Mouse (Mus musculus) liver, adult 2 months (tissue): ENCODE data around the gene Naaladl2. TPM values are rescaled to one million over a fixed set of nuclear protein-coding genes. Genes with fewer than 3 reads are reported as not detected.

Source experiments
- DNase-seq: peaks from one replicate; pipeline ENCODE4 v3.0.0-alpha.2; 2011; ENCODE audit warnings: low read depth, low spot score; ENCODE audit errors: extremely low read depth
- H3K27ac ChIP-seq: fragments of 200-500 bp; replicated peaks from 2 replicates; pipeline ENCODE4 v1.5.1; 2012; ENCODE audit warnings: low read depth, mild to moderate bottlenecking, control low read depth, inconsistent platforms, low read length; ENCODE audit not compliant: insufficient read depth
- H3K27me3 ChIP-seq: fragments of 200-500 bp; 2 replicates; pipeline ENCODE4 v1.6.1; 2012; ENCODE audit warnings: mild to moderate bottlenecking, moderate library complexity, low read length, inconsistent platforms; ENCODE audit not compliant: control insufficient read depth, insufficient read depth
- H3K36me3 ChIP-seq: fragments of 200-500 bp; 2 replicates; pipeline ENCODE4 v1.6.1; 2012; ENCODE audit warnings: low read length, inconsistent platforms; ENCODE audit not compliant: control insufficient read depth, insufficient read depth
- H3K4me1 ChIP-seq: fragments of 200-500 bp; 2 replicates; pipeline ENCODE4 v1.6.1; 2011; ENCODE audit warnings: low read length; ENCODE audit not compliant: control insufficient read depth, insufficient read depth
- H3K4me3 ChIP-seq: fragments of 200-500 bp; 2 replicates; pipeline ENCODE4 v1.5.1; 2011; ENCODE audit warnings: low read depth, mild to moderate bottlenecking, control low read depth, low read length, moderate library complexity; ENCODE audit not compliant: insufficient read depth
- H3K79me2 ChIP-seq: fragments of 200-500 bp; 2 replicates; pipeline ENCODE4 v1.6.1; 2012; ENCODE audit warnings: inconsistent platforms, mild to moderate bottlenecking, low read length, moderate library complexity; ENCODE audit not compliant: control insufficient read depth, insufficient read depth
- H3K9ac ChIP-seq: fragments of 200-500 bp; 2 replicates; pipeline ENCODE4 v1.6.1; 2012; ENCODE audit warnings: low read depth, mild to moderate bottlenecking, control low read depth, inconsistent platforms, low read length
- CTCF ChIP-seq: fragments of 200-500 bp; IDR thresholded peaks from 2 replicates; pipeline ENCODE4 v1.5.1; 2011; ENCODE audit warnings: low read depth, low read length, control low read depth
- POLR2A ChIP-seq: fragments of 200-500 bp; IDR thresholded peaks from 2 replicates; pipeline ENCODE4 v1.6.1; 2011; ENCODE audit warnings: low read length, control low read depth; ENCODE audit not compliant: insufficient read depth; ENCODE audit errors: extremely low read depth
- WGBS: fragments of 180-500 bp; shearing (Covaris S2); methylation state at CpG from one replicate; pipeline ENCODE4 v1.1.7; 2018; 5-methylcytosine and 5-hydroxymethylcytosine counted together
- polyA plus RNA-seq: library from polyadenylated mRNA; depleted of rRNA; stranded (reverse); fragments of >200 nt; gene quantifications from 2 replicates; pipeline ENCODE4 v1.2.3, GENCODE M21; 2012
- total RNA-seq: library from RNA; depleted of rRNA; stranded (reverse); fragments of >200 nt; gene quantifications from 2 replicates; pipeline ENCODE4 v1.2.3, GENCODE M21; 2014

The Naaladl2 gene
- total and polyA plus RNA-seq, 2 experiments, result 0.31 to 6.9 TPM

GRCm38 (mm10) chr3:24668052-24668916 lies 475.8 kb downstream of the Naaladl2 start:
- Histone ChIP-seq H3K27ac (no peak overlapping the region), H3K4me1 (no peaks in the 10 kb centered on the region), H3K36me3 (no peaks in the 10 kb centered on the region), H3K4me3 (no peak overlapping the region), H3K79me2 (no peaks in the 10 kb centered on the region), H3K27me3 (no peaks in the 10 kb centered on the region), H3K9ac (no peak overlapping the region)
- TF ChIP-seq CTCF (no peak), POLR2A (no peak)
- 88% methylated on average over 3 of the region's 3 CpGs for WGBS
- no peak for DNase-seq

- no peaks in the 10 kb centered on the region for H3K27me3 ChIP-seq
- TF ChIP-seq CTCF (no peak), POLR2A (no peak)
- WGBS, result 23% methylated on average over 1 of the region's 1 CpGs
- no peaks in the 10 kb centered on the region for H3K36me3 ChIP-seq
- no peak overlapping the region for H3K27ac ChIP-seq
- H3K4me3 ChIP-seq, result no peak overlapping the region
- DNase-seq, result peak; percentile 7
- no peak overlapping the region for H3K9ac ChIP-seq
- H3K79me2 ChIP-seq, result no peaks in the 10 kb centered on the region
- no peaks in the 10 kb centered on the region for H3K4me1 ChIP-seq
These were observed 478.7 kb downstream of the Naaladl2 start for GRCm38 (mm10) chr3:24665408-24665807.

- H3K27me3 ChIP-seq, result no peaks in the 10 kb centered on the region
- H3K36me3 ChIP-seq, result no peaks in the 10 kb centered on the region
- H3K27ac ChIP-seq, result no peak overlapping the region
- H3K4me1 ChIP-seq, result no peaks in the 10 kb centered on the region
- H3K4me3 ChIP-seq, result no peak overlapping the region
- TF ChIP-seq POLR2A (no peak), CTCF (no peak)
- no peak overlapping the region for H3K9ac ChIP-seq
- no peaks in the 10 kb centered on the region for H3K79me2 ChIP-seq
- DNase-seq, result no peak
These were observed 480.3 kb downstream of the Naaladl2 start for GRCm38 (mm10) chr3:24663749-24664148.

- 14% methylated on average over 1 of the region's 1 CpGs for WGBS
- Histone ChIP-seq H3K27ac (no peak overlapping the region), H3K9ac (no peak overlapping the region), H3K27me3 (no peaks in the 10 kb centered on the region), H3K4me1 (no peaks in the 10 kb centered on the region; the same call in 1 of the 2 replicates), H3K4me3 (no peak overlapping the region), H3K36me3 (no peaks in the 10 kb centered on the region), H3K79me2 (no peaks in the 10 kb centered on the region)
- TF ChIP-seq CTCF (no peak), POLR2A (no peak)
- peak; percentile 45 for DNase-seq
These were observed 514.0 kb downstream of the Naaladl2 start for GRCm38 (mm10) chr3:24630032-24630431.

GRCm38 (mm10) chr3:24605485-24605884 lies 538.6 kb downstream of the Naaladl2 start:
- Histone ChIP-seq H3K4me3 (no peak overlapping the region), H3K4me1 (peaks cover 2% of the 10 kb centered on the region), H3K36me3 (no peaks in the 10 kb centered on the region), H3K27ac (no peak overlapping the region), H3K27me3 (no peaks in the 10 kb centered on the region), H3K9ac (no peak overlapping the region), H3K79me2 (no peaks in the 10 kb centered on the region)
- DNase-seq, result no peak
- TF ChIP-seq CTCF (no peak), POLR2A (no peak)

GRCm38 (mm10) chr3:24604791-24605320 lies 539.2 kb downstream of the Naaladl2 start:
- Histone ChIP-seq H3K36me3 (no peaks in the 10 kb centered on the region), H3K27me3 (no peaks in the 10 kb centered on the region), H3K9ac (no peak overlapping the region), H3K27ac (no peak overlapping the region), H3K79me2 (no peaks in the 10 kb centered on the region), H3K4me3 (no peak overlapping the region), H3K4me1 (no peaks in the 10 kb centered on the region; the same call in 1 of the 2 replicates)
- no peak for TF ChIP-seq POLR2A
- TF ChIP-seq CTCF, result no peak
- WGBS, result 85% methylated on average over 3 of the region's 3 CpGs
- no peak for DNase-seq
